Mouse (Mus musculus) heart, postnatal 0 days (tissue): ENCODE measurements around the gene Dop1a.

Experiments
- CTCF ChIP-seq: IDR thresholded peaks from 2 replicates; pipeline ENCODE4 v1.5.1; 2016; ENCODE audit warnings: antibody characterized with exemption, control low read depth, low read depth
- EP300 ChIP-seq: IDR thresholded peaks from 2 replicates; pipeline ENCODE4 v1.6.1; 2016; ENCODE audit warnings: antibody characterized with exemption, low read depth

- TF ChIP-seq CTCF (no peak), EP300 (no peak)
Measured at GRCm38 (mm10) chr9:86560543-86560942, 93.6 kb downstream of the Dop1a start.
